Mouse (Mus musculus) forebrain, embryonic 15.5 days (tissue): ENCODE data around the gene M6pr. TPM values are rescaled to one million over a fixed set of nuclear protein-coding genes. Genes with fewer than 3 reads are reported as not detected.
A peak's percentile ranks its signal among the peaks of the same experiment; 100 is the strongest.

Experiments
- ATAC-seq: fragments of 200-750 bp; cut with Nextera tagmentation; replicated peaks from 2 replicates; pipeline ENCODE4 v1.8.0; 2017; ENCODE audit warnings: mild to moderate bottlenecking, moderate TSS enrichment, moderate library complexity
- H3K27ac ChIP-seq: fragments of 300-500 bp; sonication (generic); replicated peaks from 2 replicates; pipeline ENCODE4 v1.5.1; 2015; ENCODE audit warnings: mild to moderate bottlenecking, inconsistent platforms
- H3K27me3 ChIP-seq: fragments of 300-500 bp; sonication (generic); 2 replicates; pipeline ENCODE4 v1.6.1; 2015; ENCODE audit warnings: inconsistent platforms
- H3K36me3 ChIP-seq: fragments of 300-500 bp; sonication (generic); 2 replicates; pipeline ENCODE4 v1.6.1; 2015; ENCODE audit warnings: mild to moderate bottlenecking, inconsistent platforms
- H3K4me1 ChIP-seq: fragments of 300-500 bp; sonication (generic); 2 replicates; pipeline ENCODE4 v1.6.1; 2015; ENCODE audit warnings: inconsistent platforms
- H3K4me2 ChIP-seq: fragments of 300-500 bp; sonication (generic); replicated peaks from 2 replicates; pipeline ENCODE4 v1.6.1; 2015; ENCODE audit warnings: mild to moderate bottlenecking, inconsistent platforms
- H3K4me3 ChIP-seq: fragments of 300-500 bp; sonication (generic); 2 replicates; pipeline ENCODE4 v1.5.1; 2015; ENCODE audit warnings: mild to moderate bottlenecking, inconsistent platforms
- H3K9ac ChIP-seq: fragments of 300-500 bp; sonication (generic); replicated peaks from 2 replicates; pipeline ENCODE4 v1.6.1; 2015; ENCODE audit warnings: mild to moderate bottlenecking, inconsistent platforms
- H3K9me3 ChIP-seq: fragments of 300-500 bp; sonication (generic); 2 replicates; pipeline ENCODE4 v1.6.1; 2016; ENCODE audit warnings: inconsistent platforms
- WGBS: fragments of 180-500 bp; shearing (Covaris S2); methylation state at CpG from one replicate; pipeline ENCODE4 v1.1.7; 2015; ENCODE audit warnings: mixed read lengths; 5-methylcytosine and 5-hydroxymethylcytosine counted together
- polyA plus RNA-seq: library from polyadenylated mRNA; unstranded; fragments of >200 nt; fragmentation: Nextera tagmentation; extraction: Ambion mirVana; gene quantifications from 2 replicates; pipeline ENCODE4 v1.2.1, GENCODE M21; 2015

The M6pr gene
- polyA plus RNA-seq, 1 experiment from 2014 or later: 55.1 TPM

DNA sequence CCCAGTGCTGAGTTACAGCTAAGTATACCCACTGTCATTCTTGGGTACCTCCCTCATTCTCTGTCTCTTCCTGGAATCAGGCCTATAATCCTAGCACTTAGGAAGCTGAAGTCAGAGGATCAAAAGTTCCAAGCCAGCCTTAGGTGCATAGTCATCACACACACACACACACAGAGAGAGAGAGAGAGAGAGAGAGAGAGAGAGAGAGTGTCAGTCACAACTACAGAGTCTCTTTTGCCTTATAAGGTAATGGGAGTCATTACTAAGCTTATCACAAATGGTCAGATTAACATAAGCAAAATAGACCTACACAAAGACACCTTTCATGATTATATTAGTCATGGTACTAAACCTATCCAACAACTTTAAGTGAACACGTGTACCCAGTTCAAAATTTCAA, 19.2 kb upstream of the M6pr start:
- H3K9ac ChIP-seq: no peak overlapping the region
- 57% methylated on average over 1 of the region's 1 CpGs for WGBS

DNA sequence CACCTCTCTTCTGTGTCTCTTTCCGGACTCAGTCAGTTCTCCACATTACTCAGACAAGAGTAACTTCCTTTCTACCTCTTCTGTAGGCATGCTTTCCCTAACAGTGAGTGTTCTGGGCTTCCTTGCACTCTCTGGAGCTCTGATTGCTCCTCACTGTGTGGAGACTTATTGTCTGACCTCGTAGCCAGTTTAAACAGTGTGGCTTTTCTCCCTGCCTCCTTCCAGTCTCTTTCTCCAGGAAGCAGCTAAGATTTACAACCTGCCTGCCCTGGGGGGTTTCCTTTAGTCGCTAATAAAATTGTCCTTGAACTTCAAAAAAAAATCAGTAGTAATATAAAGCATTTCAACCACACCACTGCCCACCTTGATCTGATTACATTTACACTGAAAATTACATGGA, 18.3 kb upstream of the M6pr start:
- no peak for ATAC-seq
- 69% methylated on average over 3 of the region's 3 CpGs for WGBS

More for the DNA sequence above, 19.2 kb upstream of the M6pr start:
- H3K4me1 ChIP-seq: no peaks in the 10 kb centered on the region
- ATAC-seq: no peak
- no peaks in the 10 kb centered on the region for H3K27me3 ChIP-seq
- no peaks in the 10 kb centered on the region for H3K36me3 ChIP-seq
- no peak overlapping the region for H3K4me3 ChIP-seq
- H3K27ac ChIP-seq: no peak overlapping the region
- no peak overlapping the region for H3K4me2 ChIP-seq
- no peaks in the 10 kb centered on the region for H3K9me3 ChIP-seq

GRCm38 (mm10) chr6:122291264-122291663, 17.3 kb upstream of the M6pr start:
- Histone ChIP-seq H3K27ac (no peak overlapping the region), H3K4me2 (no peak overlapping the region), H3K9ac (no peak overlapping the region), H3K4me1 (peaks cover 4% of the 10 kb centered on the region; the same call in 1 of the 2 replicates), H3K36me3 (no peaks in the 10 kb centered on the region), H3K4me3 (no peak overlapping the region), H3K9me3 (no peaks in the 10 kb centered on the region), H3K27me3 (no peaks in the 10 kb centered on the region)
- no peak for ATAC-seq
- 78% methylated on average over 2 of the region's 2 CpGs for WGBS

More for the DNA sequence above, 18.3 kb upstream of the M6pr start:
- no peaks in the 10 kb centered on the region for H3K9me3 ChIP-seq
- no peak overlapping the region for H3K27ac ChIP-seq
- no peak overlapping the region for H3K4me3 ChIP-seq
- H3K9ac ChIP-seq: no peak overlapping the region
- no peak overlapping the region for H3K4me2 ChIP-seq
- no peaks in the 10 kb centered on the region for H3K27me3 ChIP-seq
- H3K4me1 ChIP-seq: no peaks in the 10 kb centered on the region
- no peaks in the 10 kb centered on the region for H3K36me3 ChIP-seq

- Histone ChIP-seq H3K27ac (no peak overlapping the region), H3K4me2 (no peak overlapping the region), H3K4me1 (peaks cover 7% of the 10 kb centered on the region), H3K36me3 (no peaks in the 10 kb centered on the region), H3K27me3 (no peaks in the 10 kb centered on the region), H3K9me3 (no peaks in the 10 kb centered on the region), H3K4me3 (no peak overlapping the region), H3K9ac (no peak overlapping the region)
- ATAC-seq: no peak
- WGBS: 71% methylated on average over 3 of the region's 3 CpGs
Measured at GRCm38 (mm10) chr6:122291735-122292134, 16.8 kb upstream of the M6pr start.

GRCm38 (mm10) chr6:122292184-122292583, 16.3 kb upstream of the M6pr start:
- Histone ChIP-seq H3K4me3 (no peak overlapping the region), H3K27me3 (no peaks in the 10 kb centered on the region), H3K36me3 (no peaks in the 10 kb centered on the region), H3K4me1 (peaks cover 12% of the 10 kb centered on the region), H3K9me3 (no peaks in the 10 kb centered on the region), H3K27ac (no peak overlapping the region), H3K9ac (no peak overlapping the region), H3K4me2 (no peak overlapping the region)
- no peak for ATAC-seq
- WGBS: 40% methylated on average over 2 of the region's 2 CpGs

- Histone ChIP-seq H3K9ac (no peak overlapping the region), H3K4me3 (no peak overlapping the region), H3K4me2 (no peak overlapping the region), H3K4me1 (peaks cover 15% of the 10 kb centered on the region), H3K36me3 (no peaks in the 10 kb centered on the region), H3K27ac (no peak overlapping the region), H3K9me3 (no peaks in the 10 kb centered on the region), H3K27me3 (no peaks in the 10 kb centered on the region)
- WGBS: 89% methylated on average over 8 of the region's 8 CpGs
- ATAC-seq: no peak
Measured at GRCm38 (mm10) chr6:122293121-122293520, 15.4 kb upstream of the M6pr start.

- Histone ChIP-seq H3K4me3 (no peak overlapping the region), H3K27ac (no peak overlapping the region), H3K4me2 (no peak overlapping the region), H3K27me3 (no peaks in the 10 kb centered on the region), H3K4me1 (peaks cover 15% of the 10 kb centered on the region), H3K9me3 (no peaks in the 10 kb centered on the region), H3K9ac (no peak overlapping the region), H3K36me3 (no peaks in the 10 kb centered on the region)
- WGBS: 86% methylated on average over 9 of the region's 9 CpGs
- ATAC-seq: no peak
Measured at GRCm38 (mm10) chr6:122293796-122294195, 14.7 kb upstream of the M6pr start.

GRCm38 (mm10) chr6:122294290-122294689, 14.2 kb upstream of the M6pr start:
- WGBS: 83% methylated on average over 3 of the region's 3 CpGs
- Histone ChIP-seq H3K9me3 (no peaks in the 10 kb centered on the region), H3K36me3 (no peaks in the 10 kb centered on the region), H3K27me3 (no peaks in the 10 kb centered on the region), H3K4me3 (no peak overlapping the region), H3K9ac (no peak overlapping the region), H3K27ac (no peak overlapping the region), H3K4me1 (peaks cover 15% of the 10 kb centered on the region), H3K4me2 (no peak overlapping the region)
- ATAC-seq: no peak

- Histone ChIP-seq H3K27me3 (no peaks in the 10 kb centered on the region), H3K9me3 (no peaks in the 10 kb centered on the region), H3K4me1 (peaks cover 15% of the 10 kb centered on the region), H3K9ac (no peak overlapping the region), H3K4me2 (no peak overlapping the region), H3K36me3 (no peaks in the 10 kb centered on the region), H3K4me3 (no peak overlapping the region), H3K27ac (no peak overlapping the region)
- WGBS: 58% methylated on average over 9 of the region's 9 CpGs
- no peak for ATAC-seq
Measured at GRCm38 (mm10) chr6:122295242-122295641, 13.3 kb upstream of the M6pr start.

GRCm38 (mm10) chr6:122296918-122297278, 11.6 kb upstream of the M6pr start:
- H3K27ac ChIP-seq: peak overlapping the region; percentile 88
- ATAC-seq: peak; percentile 49
- H3K36me3 ChIP-seq: no peaks in the 10 kb centered on the region
- no peaks in the 10 kb centered on the region for H3K27me3 ChIP-seq
- peak overlapping the region; percentile 72 for H3K9ac ChIP-seq
- H3K4me3 ChIP-seq: peak overlapping the region; percentile 51
- H3K9me3 ChIP-seq: no peaks in the 10 kb centered on the region
- 36% methylated on average over 3 of the region's 3 CpGs for WGBS
- peak overlapping the region; percentile 63 for H3K4me2 ChIP-seq
- H3K4me1 ChIP-seq: peaks cover 15% of the 10 kb centered on the region

- Histone ChIP-seq H3K27me3 (no peaks in the 10 kb centered on the region), H3K36me3 (no peaks in the 10 kb centered on the region), H3K27ac (peak overlapping the region; percentile 88), H3K4me2 (peak overlapping the region; percentile 63), H3K9ac (peak overlapping the region; percentile 72), H3K4me3 (peak overlapping the region; percentile 51), H3K4me1 (peaks cover 15% of the 10 kb centered on the region), H3K9me3 (no peaks in the 10 kb centered on the region)
- peak; percentile 84 for ATAC-seq
- 5% methylated on average over 25 of the region's 25 CpGs for WGBS
Measured at GRCm38 (mm10) chr6:122297279-122298222, 11.0 kb upstream of the M6pr start.

DNA sequence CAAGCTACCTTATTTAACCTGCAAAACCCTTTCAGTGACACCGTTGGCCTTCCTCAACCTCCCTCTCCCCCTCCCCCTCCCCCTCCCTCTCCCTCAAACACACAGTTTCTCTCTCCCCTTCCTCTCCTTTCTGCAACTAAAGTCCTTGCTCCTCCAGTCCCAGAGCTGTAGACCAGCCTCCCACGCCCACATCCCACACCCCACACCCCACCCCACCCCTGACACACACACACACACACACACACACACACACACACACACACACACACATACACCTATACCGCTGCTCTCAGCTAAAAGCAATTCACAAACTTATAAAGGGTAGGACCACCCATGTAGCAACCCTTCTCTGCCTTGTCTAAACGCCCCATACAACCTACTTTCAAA, 10.3 kb upstream of the M6pr start:
- Histone ChIP-seq H3K9me3 (no peaks in the 10 kb centered on the region), H3K36me3 (no peaks in the 10 kb centered on the region), H3K27me3 (no peaks in the 10 kb centered on the region), H3K4me1 (peaks cover 15% of the 10 kb centered on the region), H3K27ac (peak overlapping the region; percentile 88; the same call in 1 of the 2 replicates), H3K9ac (no peak overlapping the region; the same call in 1 of the 2 replicates), H3K4me2 (peak overlapping the region; percentile 63; the same call in 1 of the 2 replicates), H3K4me3 (no peak overlapping the region)
- 47% methylated on average over 4 of the region's 4 CpGs for WGBS
- ATAC-seq: peak; percentile 45; the same call in 1 of the 2 replicates
